Mouse (Mus musculus) limb, embryonic 10.5 days (tissue): ENCODE measurements around the gene Letmd1. TPM values are rescaled to one million over a fixed set of nuclear protein-coding genes. Genes with fewer than 3 reads are reported as not detected.
"Not testable (repeated sequence)": the region's sequence is repeated elsewhere in the genome, so short reads cannot be mapped to it uniquely, and the experiment has no call there.

Experiments used
- DNase-seq: peaks from one replicate; pipeline ENCODE4 v3.0.0-alpha.2; 2017; ENCODE audit warnings: low spot score
- H3K27ac ChIP-seq: fragments of 300-500 bp; sonication (generic); 2 replicates; pipeline ENCODE4 v1.5.1; 2016; ENCODE audit warnings: mild to moderate bottlenecking
- H3K27me3 ChIP-seq: fragments of 300-500 bp; sonication (generic); 2 replicates; pipeline ENCODE4 v1.6.1; 2016; ENCODE audit warnings: low read depth, mild to moderate bottlenecking; ENCODE audit not compliant: poor library complexity, severe bottlenecking
- H3K36me3 ChIP-seq: fragments of 300-500 bp; sonication (generic); 2 replicates; pipeline ENCODE4 v1.6.1; 2016; ENCODE audit warnings: mild to moderate bottlenecking, moderate library complexity
- H3K4me1 ChIP-seq: fragments of 300-500 bp; sonication (generic); 2 replicates; pipeline ENCODE4 v1.6.1; 2016
- H3K4me3 ChIP-seq: fragments of 300-500 bp; sonication (generic); 2 replicates; pipeline ENCODE4 v1.5.1; 2016; ENCODE audit warnings: mild to moderate bottlenecking, moderate library complexity
- H3K9me3 ChIP-seq: fragments of 300-500 bp; sonication (generic); replicated peaks from 2 replicates; pipeline ENCODE4 v1.6.1; 2016; ENCODE audit warnings: mild to moderate bottlenecking
- WGBS: fragments of 180-500 bp; shearing (Covaris S2); methylation state at CpG from one replicate; pipeline ENCODE4 v1.1.7; 2016; 5-methylcytosine and 5-hydroxymethylcytosine counted together
- polyA plus RNA-seq: library from polyadenylated mRNA; unstranded; fragments of >200 nt; fragmentation: Nextera tagmentation; extraction: Ambion mirVana; gene quantifications from 2 replicates; pipeline ENCODE4 v1.2.1, GENCODE M21; 2016

Gene Letmd1
- polyA plus RNA-seq, result 29.7 and 31.4 TPM in 2 replicates

- DNase-seq, result peak; percentile 88
- H3K9me3 ChIP-seq, result no peaks in the 10 kb centered on the region
- peaks cover 25% of the 10 kb centered on the region for H3K36me3 ChIP-seq
- 3% methylated on average over 84 of the region's 84 CpGs for WGBS
- peak within 1 kb of the TSS; percentile 87 for H3K4me3 ChIP-seq
- H3K27me3 ChIP-seq, result no peaks in the 10 kb centered on the region
- peaks cover 22% of the 10 kb centered on the region for H3K4me1 ChIP-seq
- peak within 1 kb of the TSS; percentile 95 for H3K27ac ChIP-seq
These were observed at the start of gene Letmd1 for GRCm38 (mm10) chr15:100468295-100469188. Letmd1 (plus strand) TSS chr15:100469023.

GRCm38 (mm10) chr15:100419311-100419710, 49.5 kb upstream of the Letmd1 start:
- Histone ChIP-seq H3K9me3 (no peaks in the 10 kb centered on the region), H3K4me3 (no peak overlapping the region), H3K27ac (no peak overlapping the region), H3K4me1 (peaks cover 48% of the 10 kb centered on the region), H3K27me3 (peaks cover 4% of the 10 kb centered on the region; the same call in 1 of the 2 replicates), H3K36me3 (peaks cover 5% of the 10 kb centered on the region; the same call in 1 of the 2 replicates)
- 75% methylated on average over 8 of the region's 8 CpGs for WGBS
- DNase-seq, result no peak

GRCm38 (mm10) chr15:100419901-100420745, 48.7 kb upstream of the Letmd1 start:
- Histone ChIP-seq H3K9me3 (no peaks in the 10 kb centered on the region), H3K36me3 (peaks cover 5% of the 10 kb centered on the region; the same call in 1 of the 2 replicates), H3K27ac (no peak overlapping the region), H3K27me3 (peaks cover 9% of the 10 kb centered on the region; the same call in 1 of the 2 replicates), H3K4me1 (peaks cover 56% of the 10 kb centered on the region), H3K4me3 (no peak overlapping the region)
- DNase-seq, result no peak
- 65% methylated on average over 9 of the region's 9 CpGs for WGBS

- Histone ChIP-seq H3K27me3 (peaks cover 9% of the 10 kb centered on the region; the same call in 1 of the 2 replicates), H3K36me3 (0 out of 2 replicates have a peak, but pooled peaks cover 3% of the 10 kb centered on the region), H3K9me3 (no peaks in the 10 kb centered on the region), H3K4me1 (peaks cover 56% of the 10 kb centered on the region), H3K4me3 (peak overlapping the region; percentile 99), H3K27ac (peak overlapping the region; percentile 5; the same call in 1 of the 2 replicates)
- 42% methylated on average over 8 of the region's 8 CpGs for WGBS
- DNase-seq, result no peak
These were observed 47.6 kb upstream of the Letmd1 start for GRCm38 (mm10) chr15:100421059-100421757.

GRCm38 (mm10) chr15:100421758-100422197, 47.0 kb upstream of the Letmd1 start, which contains the start of gene Gm5475:
Gm5475 (plus strand) TSS chr15:100422147.
- peak within 1 kb of the TSS; percentile 92 for H3K27ac ChIP-seq
- H3K36me3 ChIP-seq, H3K9me3 ChIP-seq, DNase-seq, H3K27me3 ChIP-seq: not testable (repeated sequence)
- peaks cover 56% of the 10 kb centered on the region for H3K4me1 ChIP-seq
- WGBS, result 29% methylated on average over 3 of the region's 3 CpGs
- peak within 1 kb of the TSS; percentile 99 for H3K4me3 ChIP-seq

- Histone ChIP-seq H3K9me3 (no peaks in the 10 kb centered on the region), H3K27ac (peak overlapping the region; percentile 92), H3K4me3 (peak overlapping the region; percentile 99), H3K4me1 (peaks cover 56% of the 10 kb centered on the region), H3K36me3 (0 out of 2 replicates have a peak, but pooled peaks cover 3% of the 10 kb centered on the region), H3K27me3 (peaks cover 9% of the 10 kb centered on the region; the same call in 1 of the 2 replicates)
- DNase-seq, result peak; percentile 62
- under 1% methylated on average over 42 of the region's 44 CpGs for WGBS
These were observed 46.3 kb upstream of the Letmd1 start for GRCm38 (mm10) chr15:100422476-100422875.

GRCm38 (mm10) chr15:100422899-100423860, 45.6 kb upstream of the Letmd1 start:
- peaks cover 56% of the 10 kb centered on the region for H3K4me1 ChIP-seq
- 1% methylated on average over 65 of the region's 65 CpGs for WGBS
- DNase-seq, result peak; percentile 97
- H3K27me3 ChIP-seq, result peaks cover 9% of the 10 kb centered on the region; the same call in 1 of the 2 replicates
- H3K36me3 ChIP-seq, result 0 out of 2 replicates have a peak, but pooled peaks cover under 1% of the 10 kb centered on the region
- peak overlapping the region; percentile 92 for H3K27ac ChIP-seq
- no peaks in the 10 kb centered on the region for H3K9me3 ChIP-seq
- H3K4me3 ChIP-seq, result peak overlapping the region; percentile 99

GRCm38 (mm10) chr15:100423916-100424315, 44.9 kb upstream of the Letmd1 start:
- Histone ChIP-seq H3K4me3 (peak overlapping the region; percentile 99), H3K4me1 (peaks cover 60% of the 10 kb centered on the region), H3K27me3 (peaks cover 9% of the 10 kb centered on the region; the same call in 1 of the 2 replicates), H3K9me3 (no peaks in the 10 kb centered on the region), H3K36me3 (no peaks in the 10 kb centered on the region), H3K27ac (peak overlapping the region; percentile 64)
- peak; percentile 50 for DNase-seq
- WGBS, result 4% methylated on average over 14 of the region's 14 CpGs

GRCm38 (mm10) chr15:100424396-100425122, 44.3 kb upstream of the Letmd1 start, which contains the start of gene Slc11a2:
Slc11a2 (minus strand) TSS chr15:100425072.
- Histone ChIP-seq H3K9me3 (no peaks in the 10 kb centered on the region), H3K4me1 (peaks cover 54% of the 10 kb centered on the region), H3K27me3 (peaks cover 9% of the 10 kb centered on the region; the same call in 1 of the 2 replicates), H3K4me3 (peak within 1 kb of the TSS; percentile 99), H3K27ac (peak within 1 kb of the TSS; percentile 64), H3K36me3 (no peaks in the 10 kb centered on the region)
- DNase-seq, result peak; percentile 66
- 17% methylated on average over 17 of the region's 17 CpGs for WGBS

- peaks cover 9% of the 10 kb centered on the region; the same call in 1 of the 2 replicates for H3K27me3 ChIP-seq
- H3K4me1 ChIP-seq, result peaks cover 26% of the 10 kb centered on the region
- WGBS, result 72% methylated on average over 13 of the region's 13 CpGs
- no peak for DNase-seq
- no peak overlapping the region for H3K27ac ChIP-seq
- H3K36me3 ChIP-seq, result no peaks in the 10 kb centered on the region
- H3K9me3 ChIP-seq, result no peaks in the 10 kb centered on the region
- no peak overlapping the region for H3K4me3 ChIP-seq
These were observed 40.4 kb upstream of the Letmd1 start for GRCm38 (mm10) chr15:100428296-100428905.
